Mouse (Mus musculus) ES-Bruce4 (cell line): ENCODE results near the gene Fgfr2.

ENCODE experiments used
- CTCF ChIP-seq: IDR thresholded peaks from one replicate; pipeline ENCODE4 v1.8.1; 2011; ENCODE audit warnings: low read depth, low read length
- POLR2A ChIP-seq: IDR thresholded peaks from one replicate; pipeline ENCODE4 v1.8.1; 2011; ENCODE audit warnings: low read length; ENCODE audit not compliant: insufficient read depth

DNA sequence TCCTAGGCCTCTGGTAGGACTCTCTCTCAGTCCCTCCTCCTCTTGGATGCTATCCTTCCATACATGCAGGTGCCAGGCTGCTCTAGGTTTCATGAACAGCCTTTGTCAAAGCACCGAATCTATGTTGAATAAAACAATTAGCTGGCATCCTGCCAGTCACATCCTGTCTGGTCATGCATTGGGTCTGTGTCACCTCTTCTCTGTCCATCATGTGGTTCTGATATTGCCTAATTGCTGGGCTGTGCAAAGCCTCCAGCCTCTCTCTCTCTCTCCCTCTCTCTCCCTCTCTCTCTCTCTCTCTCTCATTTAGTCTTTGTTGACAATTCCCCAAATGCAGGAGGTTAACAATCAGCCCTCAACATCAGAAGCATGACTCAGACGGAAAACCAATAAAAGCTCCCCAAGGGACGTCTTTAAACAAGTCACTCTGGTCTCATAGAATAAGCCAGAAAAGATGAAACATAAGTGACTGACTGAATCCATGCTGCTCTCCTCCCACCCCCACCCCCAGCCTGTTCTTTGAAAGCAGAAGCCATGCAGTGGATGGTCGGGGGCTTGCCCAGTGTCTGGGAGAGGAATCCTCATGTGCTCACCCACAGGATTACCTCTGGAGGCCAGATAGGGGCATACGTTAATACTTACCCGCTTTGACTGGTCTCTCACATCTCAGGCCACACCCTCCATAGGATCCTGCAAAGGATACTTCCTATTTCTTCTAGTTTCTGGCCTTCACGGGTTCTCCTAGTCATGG lies 953.6 kb downstream of the Fgfr2 start:
- TF ChIP-seq CTCF = no peak
- no peak for TF ChIP-seq POLR2A
